Mouse (Mus musculus): ENCODE data around the gene Spef1.

GRCm38 (mm10) chr2:131148353-131149253 lies 38.5 kb downstream of the Spef1 start:
- TF ChIP-seq EP300 (optimal IDR thresholded peaks at IDR 0.05) (no peak), CTCF (IDR thresholded peaks at IDR 0.05; ENCODE audit: low read depth) (no peak)

All from stomach, postnatal 0 days (tissue).